Mouse (Mus musculus) ovary, adult 18-20 months (tissue): ENCODE measurements at regions not wholly inside any gene's neighbourhood (a gene's known extent, or its start where the extent isn't known, plus 50 kb on each side); places are given as distances from the start of the nearest gene placed in this dataset.

Experiments used
- DNase-seq: peaks from one replicate; pipeline ENCODE4 v3.0.0; 2022; ENCODE audit warnings: low spot score, mixed read lengths

DNA sequence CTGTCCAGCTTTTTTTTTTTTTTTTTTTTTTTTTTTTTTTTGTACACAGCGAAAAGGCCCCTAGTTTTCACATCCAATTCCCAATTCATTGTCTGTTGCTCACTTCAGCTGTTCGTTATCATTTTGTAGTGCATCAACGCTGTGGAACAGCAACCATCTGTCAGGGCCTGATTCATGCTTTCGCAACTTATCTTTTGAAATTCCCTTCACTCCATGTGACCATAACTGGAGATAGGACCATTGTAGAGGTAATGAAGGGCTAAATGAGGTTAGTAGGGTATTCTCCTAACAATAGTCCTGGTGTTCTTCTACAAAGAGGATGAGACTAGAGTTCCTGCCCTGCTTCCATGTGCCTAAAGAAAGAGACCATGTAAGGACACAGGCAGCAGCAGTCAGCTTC is 146.6 kb upstream of the Clnk start:
- no peak for DNase-seq

DNA sequence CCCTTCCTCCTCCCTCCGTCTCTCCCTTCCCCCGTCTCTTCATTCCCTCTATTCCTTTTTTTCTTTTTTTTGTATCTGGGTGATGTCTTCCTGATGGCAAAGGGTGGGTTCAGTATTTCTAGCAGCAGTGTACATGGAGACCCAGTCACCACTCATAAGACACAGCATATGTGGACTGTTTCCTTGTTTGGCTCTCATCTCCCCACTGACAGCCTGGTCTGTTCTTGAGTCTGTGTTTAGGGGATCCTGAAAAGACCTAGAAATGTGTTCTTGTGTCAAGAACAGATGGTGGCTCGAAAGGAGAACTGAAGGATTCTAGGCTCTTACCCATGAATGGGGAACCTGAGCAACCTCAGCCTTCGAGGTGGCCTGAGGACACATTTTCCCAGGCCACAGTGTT is 124.0 kb upstream of the Clnk start:
- no peak for DNase-seq

- DNase-seq, result no peak
Observed at GRCm38 (mm10) chr5:38999700-39000099, 123.1 kb upstream of the Clnk start.

- DNase-seq, result no peak
Observed at GRCm38 (mm10) chr5:38972397-38973159, 96.0 kb upstream of the Clnk start.

DNA sequence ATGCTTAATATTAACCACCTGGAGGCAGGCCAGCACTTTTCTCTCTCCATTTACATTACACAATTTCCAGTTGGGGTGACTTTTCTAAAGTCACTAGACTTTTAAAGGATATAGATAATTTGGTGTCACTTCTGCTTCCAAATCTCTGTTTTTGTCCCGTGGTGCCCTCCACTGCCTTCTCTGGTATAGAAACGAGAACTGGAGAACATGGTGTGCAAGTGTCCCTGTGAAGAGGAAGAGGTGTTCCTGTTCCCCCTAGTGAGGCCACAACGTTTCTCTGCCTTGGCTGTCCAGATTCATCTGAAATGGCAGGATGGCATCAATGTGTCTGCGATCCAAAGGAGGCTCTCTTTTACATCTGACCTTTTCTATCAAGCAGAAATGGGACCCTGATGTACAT is 93.9 kb upstream of the Clnk start:
- DNase-seq, result no peak

GRCm38 (mm10) chr5:38967010-38967409 is 90.4 kb upstream of the Clnk start:
- DNase-seq, result no peak

DNA sequence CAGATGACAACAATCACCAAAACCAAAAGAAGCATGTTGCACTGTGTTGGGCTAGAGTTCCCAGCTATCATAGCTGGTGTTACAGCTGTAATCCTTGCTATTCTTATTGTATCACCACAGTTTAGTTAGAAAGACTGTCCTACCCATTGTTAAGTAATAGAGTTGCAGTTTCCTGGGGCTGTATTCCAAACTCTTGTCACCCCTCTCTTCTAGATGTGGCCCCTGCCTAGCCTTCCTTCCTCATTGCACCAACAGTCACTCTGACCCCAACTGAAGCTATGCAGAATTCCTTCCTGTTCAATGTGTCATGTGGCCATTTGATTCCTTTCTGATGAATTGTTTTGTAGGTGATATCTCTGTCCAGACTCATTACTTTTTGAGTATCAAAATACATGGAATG is 87.8 kb upstream of the Clnk start:
- no peak for DNase-seq

DNA sequence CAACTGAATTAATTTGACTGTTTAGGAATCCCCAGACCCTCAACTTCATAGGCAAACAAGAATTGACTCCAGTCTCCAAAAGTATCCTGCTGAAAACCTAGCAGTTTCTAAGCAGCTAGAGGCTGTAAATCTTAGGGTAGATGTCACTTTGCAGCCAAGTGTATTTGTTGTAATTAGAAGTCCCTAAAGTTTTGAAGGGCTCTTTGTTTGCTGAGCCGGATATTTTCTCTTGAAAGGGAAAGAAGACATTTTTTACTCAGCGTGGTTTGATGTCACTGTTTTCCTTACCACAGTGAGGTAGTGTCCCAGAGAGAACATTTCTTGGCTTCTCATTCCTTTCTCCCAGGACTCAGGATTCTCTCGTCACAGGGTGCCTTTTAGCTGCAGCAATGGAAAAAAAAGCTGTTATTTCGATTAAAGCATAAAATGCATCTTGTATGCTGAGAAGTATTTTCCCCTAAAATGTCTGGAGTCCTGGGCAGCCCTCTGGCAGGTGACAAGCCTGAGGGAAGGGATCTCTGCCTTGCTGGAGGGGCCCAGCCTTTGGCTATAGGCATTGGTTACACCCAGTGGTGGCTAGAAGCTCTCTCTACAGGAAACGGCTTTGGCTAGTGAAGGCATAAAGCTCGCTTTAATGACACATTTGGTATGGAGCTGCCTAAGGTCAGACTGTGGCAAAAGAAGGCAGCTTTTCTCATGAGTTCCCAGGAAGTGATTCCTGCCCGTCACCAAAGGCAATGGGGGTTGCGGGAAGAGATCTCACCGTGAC is 74.1 kb upstream of the Clnk start:
- DNase-seq, result no peak

DNA sequence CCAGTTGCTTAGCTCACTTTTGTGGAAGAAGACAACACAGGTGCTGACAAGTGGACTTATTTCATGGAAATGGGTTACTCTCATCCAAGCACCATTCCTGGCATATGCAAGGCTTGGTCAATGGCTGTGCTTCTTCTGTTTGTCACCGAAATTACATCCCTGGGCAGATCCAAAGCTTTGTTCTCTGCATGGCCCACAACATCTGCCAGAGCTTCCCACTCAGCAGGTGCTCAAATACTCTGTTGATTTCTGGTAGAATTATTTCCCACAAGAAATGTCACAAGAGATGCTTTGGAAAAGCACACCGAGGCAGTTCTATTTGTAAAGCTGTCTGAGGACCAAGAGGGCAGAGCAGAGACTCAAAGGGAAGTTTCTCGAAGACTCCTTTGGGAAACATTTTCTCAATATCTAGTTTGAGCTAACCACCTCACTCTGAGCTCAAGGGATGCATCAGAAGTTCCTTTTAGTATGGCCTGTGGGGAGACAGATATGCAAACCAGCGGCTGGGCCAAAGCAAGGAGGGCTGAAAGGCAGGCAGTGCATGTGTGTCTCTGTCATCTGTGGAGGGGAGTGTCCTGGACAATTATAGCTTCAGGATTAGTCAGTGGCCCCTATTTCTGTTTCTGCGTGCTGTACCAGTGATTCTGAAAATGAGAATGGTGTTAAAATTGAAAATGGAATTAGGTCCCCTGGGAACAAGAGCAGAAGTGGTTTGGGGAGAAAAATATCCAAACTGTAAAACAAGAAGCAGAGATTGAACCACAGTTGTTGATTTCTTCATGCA is 69.5 kb upstream of the Clnk start:
- no peak for DNase-seq

DNA sequence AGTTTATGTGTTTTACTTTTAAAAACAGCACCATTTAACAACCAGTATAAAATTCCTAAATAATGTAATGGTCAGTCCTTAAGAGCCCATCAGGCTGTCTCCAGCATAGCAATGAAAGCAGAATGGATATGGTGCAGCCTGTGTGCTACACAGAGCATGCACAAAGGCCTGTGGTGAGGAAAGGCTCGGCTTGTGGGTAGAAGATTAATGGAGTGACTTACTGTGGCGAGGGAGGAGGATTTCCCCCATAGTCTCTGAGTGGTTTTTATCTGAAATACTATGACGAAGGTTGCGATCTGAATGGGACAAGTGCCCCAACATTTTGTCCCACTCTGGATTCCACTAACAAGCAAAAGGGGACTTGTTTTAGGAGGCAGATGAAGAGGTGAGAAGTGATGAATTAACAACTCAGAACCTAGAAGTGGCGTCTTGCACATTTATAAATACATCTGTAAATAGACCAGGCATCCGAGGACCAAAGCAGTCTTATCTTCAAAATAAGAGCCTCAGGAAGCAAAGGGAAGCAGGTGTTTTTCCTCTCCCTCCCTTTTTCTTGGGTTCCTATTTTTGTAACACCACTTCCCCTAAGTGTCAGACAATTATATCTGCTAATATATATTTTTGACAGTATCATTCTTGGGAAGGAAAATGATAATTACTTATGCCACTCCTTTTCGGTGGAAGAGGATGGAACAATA is 55.9 kb upstream of the Clnk start:
- DNase-seq, result no peak

GRCm38 (mm10) chr5:38927051-38927450 is 50.4 kb upstream of the Clnk start:
- DNase-seq, result no peak
